Mouse (Mus musculus): ENCODE results near the gene Trappc11. TPM values are rescaled to one million over a fixed set of nuclear protein-coding genes. Genes with fewer than 3 reads are reported as not detected.

Gene Trappc11
- polyA plus RNA-seq, 1 experiment from 2014 or later, result 47.5 TPM

GRCm38 (mm10) chr8:47538323-47538722 is 5.1 kb upstream of the Trappc11 start:
- 55% methylated on average over 4 of the region's 4 CpGs for WGBS
- Histone ChIP-seq H3K9me3 (replicated peaks) (no peaks in the 10 kb centered on the region), H3K27ac (no peak overlapping the region), H3K36me3 (peaks cover 34% of the 10 kb centered on the region), H3K27me3 (no peaks in the 10 kb centered on the region), H3K4me2 (replicated peaks) (no peak overlapping the region), H3K4me3 (no peak overlapping the region), H3K9ac (no peak overlapping the region), H3K4me1 (peaks cover 18% of the 10 kb centered on the region)
- ATAC-seq (ENCODE audit: low FRiP score), result no peak

- WGBS, result 95% methylated on average over 1 of the region's 1 CpGs
- H3K4me1 ChIP-seq, result peaks cover 12% of the 10 kb centered on the region
- H3K9me3 ChIP-seq (replicated peaks), result no peaks in the 10 kb centered on the region
- H3K36me3 ChIP-seq, result peaks cover 49% of the 10 kb centered on the region
- no peaks in the 10 kb centered on the region for H3K27me3 ChIP-seq
- no peak overlapping the region for H3K4me3 ChIP-seq
- ATAC-seq (ENCODE audit: low FRiP score), result no peak
- H3K27ac ChIP-seq, result no peak overlapping the region
- no peak overlapping the region for H3K4me2 ChIP-seq (replicated peaks)
- H3K9ac ChIP-seq, result no peak overlapping the region
These were observed 5.2 kb downstream of the Trappc11 start for GRCm38 (mm10) chr8:47528094-47528493.

- ATAC-seq (ENCODE audit: low FRiP score), result no peak
- H3K9me3 ChIP-seq (replicated peaks), result no peaks in the 10 kb centered on the region
- H3K4me1 ChIP-seq, result no peaks in the 10 kb centered on the region
- H3K4me3 ChIP-seq, result no peak overlapping the region
- no peak overlapping the region for H3K9ac ChIP-seq
- no peaks in the 10 kb centered on the region for H3K27me3 ChIP-seq
- WGBS, result 95% methylated on average over 15 of the region's 15 CpGs
- H3K36me3 ChIP-seq, result peaks cover 71% of the 10 kb centered on the region
- H3K4me2 ChIP-seq (replicated peaks), result no peak overlapping the region
- H3K27ac ChIP-seq, result no peak overlapping the region
These were observed 19.7 kb downstream of the Trappc11 start for GRCm38 (mm10) chr8:47513601-47514000.

GRCm38 (mm10) chr8:47510930-47511329 is 22.3 kb downstream of the Trappc11 start:
- no peak overlapping the region for H3K9ac ChIP-seq
- no peaks in the 10 kb centered on the region for H3K4me1 ChIP-seq
- no peaks in the 10 kb centered on the region for H3K9me3 ChIP-seq (replicated peaks)
- H3K4me2 ChIP-seq (replicated peaks), result no peak overlapping the region
- peaks cover 75% of the 10 kb centered on the region for H3K36me3 ChIP-seq
- ATAC-seq (ENCODE audit: low FRiP score), result no peak
- H3K27ac ChIP-seq, result no peak overlapping the region
- no peaks in the 10 kb centered on the region for H3K27me3 ChIP-seq
- WGBS, result 92% methylated on average over 9 of the region's 9 CpGs
- H3K4me3 ChIP-seq, result no peak overlapping the region

GRCm38 (mm10) chr8:47505431-47505830 is 27.8 kb downstream of the Trappc11 start:
- Histone ChIP-seq H3K4me3 (no peak overlapping the region), H3K4me1 (no peaks in the 10 kb centered on the region), H3K9ac (no peak overlapping the region), H3K27ac (no peak overlapping the region), H3K27me3 (no peaks in the 10 kb centered on the region), H3K4me2 (replicated peaks) (no peak overlapping the region), H3K36me3 (peaks cover 83% of the 10 kb centered on the region), H3K9me3 (replicated peaks) (no peaks in the 10 kb centered on the region)
- WGBS, result 91% methylated on average over 12 of the region's 12 CpGs
- ATAC-seq (ENCODE audit: low FRiP score), result no peak

- Histone ChIP-seq H3K27me3 (no peaks in the 10 kb centered on the region), H3K4me1 (no peaks in the 10 kb centered on the region), H3K9ac (no peak overlapping the region), H3K27ac (no peak overlapping the region), H3K36me3 (peaks cover 80% of the 10 kb centered on the region), H3K4me2 (replicated peaks) (no peak overlapping the region), H3K4me3 (no peak overlapping the region), H3K9me3 (replicated peaks) (no peaks in the 10 kb centered on the region)
- WGBS, result 96% methylated on average over 13 of the region's 13 CpGs
- ATAC-seq (ENCODE audit: low FRiP score), result no peak
These were observed 30.7 kb downstream of the Trappc11 start for GRCm38 (mm10) chr8:47502546-47502945.

- Histone ChIP-seq H3K4me3 (no peak overlapping the region), H3K9me3 (replicated peaks) (no peaks in the 10 kb centered on the region), H3K9ac (no peak overlapping the region), H3K27me3 (no peaks in the 10 kb centered on the region), H3K36me3 (peaks cover 81% of the 10 kb centered on the region), H3K27ac (no peak overlapping the region), H3K4me2 (replicated peaks) (no peak overlapping the region), H3K4me1 (no peaks in the 10 kb centered on the region)
- WGBS, result 85% methylated on average over 2 of the region's 2 CpGs
- no peak for ATAC-seq (ENCODE audit: low FRiP score)
These were observed 31.3 kb downstream of the Trappc11 start for GRCm38 (mm10) chr8:47501994-47502393.

GRCm38 (mm10) chr8:47495428-47495827 is 37.8 kb downstream of the Trappc11 start:
- ATAC-seq (ENCODE audit: low FRiP score), result no peak
- H3K9ac ChIP-seq, result no peak overlapping the region
- H3K27me3 ChIP-seq, result no peaks in the 10 kb centered on the region
- no peak overlapping the region for H3K4me3 ChIP-seq
- no peak overlapping the region for H3K27ac ChIP-seq
- no peaks in the 10 kb centered on the region for H3K4me1 ChIP-seq
- 92% methylated on average over 6 of the region's 6 CpGs for WGBS
- no peaks in the 10 kb centered on the region for H3K9me3 ChIP-seq (replicated peaks)
- peaks cover 89% of the 10 kb centered on the region for H3K36me3 ChIP-seq
- no peak overlapping the region for H3K4me2 ChIP-seq (replicated peaks)

GRCm38 (mm10) chr8:47494602-47495153 is 38.6 kb downstream of the Trappc11 start:
- Histone ChIP-seq H3K4me3 (no peak overlapping the region), H3K9me3 (replicated peaks) (no peaks in the 10 kb centered on the region), H3K4me2 (replicated peaks) (no peak overlapping the region), H3K27ac (no peak overlapping the region), H3K4me1 (no peaks in the 10 kb centered on the region), H3K9ac (no peak overlapping the region), H3K36me3 (peaks cover 87% of the 10 kb centered on the region), H3K27me3 (no peaks in the 10 kb centered on the region)
- no peak for ATAC-seq (ENCODE audit: low FRiP score)
- 85% methylated on average over 12 of the region's 12 CpGs for WGBS

- Histone ChIP-seq H3K27me3 (no peaks in the 10 kb centered on the region), H3K9ac (no peak overlapping the region), H3K4me1 (no peaks in the 10 kb centered on the region), H3K9me3 (replicated peaks) (no peaks in the 10 kb centered on the region), H3K4me3 (no peak overlapping the region), H3K4me2 (replicated peaks) (no peak overlapping the region), H3K27ac (no peak overlapping the region), H3K36me3 (peaks cover 85% of the 10 kb centered on the region)
- WGBS, result 96% methylated on average over 12 of the region's 12 CpGs
- no peak for ATAC-seq (ENCODE audit: low FRiP score)
These were observed 40.2 kb downstream of the Trappc11 start for GRCm38 (mm10) chr8:47493106-47493505.

GRCm38 (mm10) chr8:47487231-47487630 is 46.0 kb downstream of the Trappc11 start:
- no peak overlapping the region for H3K4me2 ChIP-seq (replicated peaks)
- peaks cover 50% of the 10 kb centered on the region for H3K36me3 ChIP-seq
- H3K27ac ChIP-seq, result no peak overlapping the region
- ATAC-seq (ENCODE audit: low FRiP score), result no peak
- H3K4me1 ChIP-seq, result peaks cover 1% of the 10 kb centered on the region
- H3K9ac ChIP-seq, result no peak overlapping the region
- H3K4me3 ChIP-seq, result no peak overlapping the region
- H3K27me3 ChIP-seq, result no peaks in the 10 kb centered on the region
- 96% methylated on average over 3 of the region's 3 CpGs for WGBS
- peaks cover 3% of the 10 kb centered on the region; the same call in 1 of the 2 replicates for H3K9me3 ChIP-seq (replicated peaks)

- H3K9me3 ChIP-seq (replicated peaks), result peaks cover 3% of the 10 kb centered on the region; the same call in 1 of the 2 replicates
- H3K36me3 ChIP-seq, result peaks cover 12% of the 10 kb centered on the region
- H3K4me2 ChIP-seq (replicated peaks), result no peak overlapping the region
- no peak overlapping the region for H3K4me3 ChIP-seq
- H3K9ac ChIP-seq, result no peak overlapping the region
- WGBS, result 54% methylated on average over 12 of the region's 12 CpGs
- no peak overlapping the region; the same call in 1 of the 2 replicates for H3K27ac ChIP-seq
- ATAC-seq (ENCODE audit: low FRiP score), result no peak
- H3K27me3 ChIP-seq, result no peaks in the 10 kb centered on the region
- peaks cover 5% of the 10 kb centered on the region for H3K4me1 ChIP-seq
These were observed 50.8 kb downstream of the Trappc11 start for GRCm38 (mm10) chr8:47482354-47483071.

- 83% methylated on average over 7 of the region's 7 CpGs for WGBS
- Histone ChIP-seq H3K9ac (no peak overlapping the region), H3K4me1 (peaks cover 5% of the 10 kb centered on the region), H3K27ac (no peak overlapping the region), H3K4me3 (no peak overlapping the region), H3K36me3 (no peaks in the 10 kb centered on the region), H3K4me2 (replicated peaks) (no peak overlapping the region), H3K27me3 (no peaks in the 10 kb centered on the region), H3K9me3 (replicated peaks) (no peaks in the 10 kb centered on the region)
- no peak for ATAC-seq (ENCODE audit: low FRiP score)
These were observed 53.2 kb downstream of the Trappc11 start for GRCm38 (mm10) chr8:47480039-47480438.
